Mouse (Mus musculus): ENCODE data around the gene Hspa8.

DNA sequence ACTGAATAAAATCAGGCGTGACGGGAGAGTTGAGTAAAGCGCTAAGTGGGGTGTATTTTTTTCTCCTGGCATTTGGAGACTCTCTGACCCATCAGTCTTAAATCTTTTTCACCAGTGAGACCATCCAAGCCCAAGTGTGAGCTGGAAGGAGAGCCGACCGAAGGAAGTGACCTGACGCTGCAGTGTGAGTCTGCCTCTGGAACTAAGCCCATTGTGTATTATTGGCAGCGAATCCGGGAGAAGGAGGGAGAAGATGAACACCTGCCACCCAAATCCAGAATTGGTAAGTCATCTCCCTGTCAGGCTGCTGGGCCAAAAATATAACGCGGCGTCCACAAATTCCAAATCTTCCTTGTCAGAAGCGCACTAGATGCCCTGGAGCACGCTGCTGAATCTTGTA lies 28.5 kb upstream of the Hspa8 start:
- TF ChIP-seq MAFK (IDR thresholded peaks at IDR 0.05; ENCODE audit: insufficient read depth, low read depth, low read length) = no peak
- no peak for TF ChIP-seq CHD2 (IDR thresholded peaks at IDR 0.05; ENCODE audit: low read depth, low read length)
